Mouse (Mus musculus) olfactory bulb, adult 2 months (tissue): ENCODE measurements around the gene Sept5.

Experiments
- CTCF ChIP-seq: fragments of 200-500 bp; IDR thresholded peaks from 2 replicates; pipeline ENCODE4 v1.5.1; 2012; ENCODE audit warnings: low read depth, mild to moderate bottlenecking, low read length, moderate library complexity; ENCODE audit not compliant: insufficient read depth
- POLR2A ChIP-seq: fragments of 200-500 bp; IDR thresholded peaks from 2 replicates; pipeline ENCODE4 v1.6.1; 2012; ENCODE audit warnings: mild to moderate bottlenecking, low read depth, low read length, moderate library complexity; ENCODE audit not compliant: insufficient read depth

DNA sequence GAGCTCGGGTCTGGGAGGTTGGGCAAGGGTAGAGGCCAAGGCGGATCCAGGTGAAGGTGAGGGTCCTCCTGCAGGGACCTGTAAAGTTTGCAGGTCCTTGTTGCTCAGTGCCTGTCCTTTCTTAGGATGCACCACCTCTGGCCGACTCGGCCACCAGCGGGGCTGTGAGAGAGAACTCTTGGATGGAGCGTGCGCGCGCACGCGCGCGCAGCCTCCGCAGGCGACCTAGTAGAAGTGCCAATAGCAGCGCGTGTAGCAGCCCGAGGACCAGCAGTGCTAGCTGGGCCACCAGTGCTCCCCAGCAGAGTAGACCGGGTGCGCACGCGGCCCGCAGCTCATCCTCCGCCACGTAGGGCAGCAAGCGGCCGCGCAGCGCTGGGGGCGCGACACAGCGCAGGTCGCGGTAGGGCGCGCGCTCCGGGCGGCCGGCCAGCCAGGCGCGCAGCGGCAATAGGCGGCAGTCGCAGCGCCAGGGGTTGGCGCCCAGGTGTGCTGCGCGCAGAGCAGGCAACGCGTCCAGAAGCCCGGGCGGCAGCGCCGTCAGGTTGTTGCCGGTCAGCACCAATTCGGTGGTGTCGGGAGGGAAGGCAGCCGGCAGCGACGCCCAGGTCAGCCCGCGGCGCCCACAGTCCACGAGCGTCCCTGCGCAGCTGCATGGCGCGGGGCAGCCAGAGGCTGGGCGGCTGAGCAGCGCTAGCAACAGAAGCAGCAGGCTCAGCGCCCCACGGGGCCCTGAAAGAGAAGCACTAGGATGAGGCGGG is 9.0 kb downstream of the Sept5 start:
- TF ChIP-seq CTCF (no peak), POLR2A (no peak)
